Mouse (Mus musculus) MEL (cell line): Measurements from ENCODE around the gene Tomm34. TPM values are rescaled to one million over a fixed set of nuclear protein-coding genes. Genes with fewer than 3 reads are reported as not detected.

Experiments used
- DNase-seq: peaks from one replicate; pipeline ENCODE4 v3.0.0; 2011; ENCODE audit warnings: low read depth, low spot score
- H3K27ac ChIP-seq: 2 replicates; pipeline ENCODE4 v1.5.1; 2012; ENCODE audit warnings: low read depth, mild to moderate bottlenecking, control low read depth, low read length, moderate library complexity; ENCODE audit not compliant: control insufficient read depth
- H3K27me3 ChIP-seq, 2 experiments: fragments of 150-350 bp in 1 of 2; sonication (generic) in 1 of 2; 2 replicates each; pipeline ENCODE4 v1.6.1; 2012; ENCODE audit warnings: low read length in 2 of 2, mild to moderate bottlenecking in 2 of 2, improper control_type of control experiment in 1 of 2, moderate library complexity in 1 of 2; ENCODE audit not compliant: insufficient read depth in 2 of 2, control insufficient read depth in 1 of 2
- H3K36me3 ChIP-seq, 2 experiments: 2 replicates each; pipeline ENCODE4 v1.6.1; 2012 to 2014; ENCODE audit warnings: low read length in 2 of 2, improper control_type of control experiment in 1 of 2, inconsistent platforms in 1 of 2, mild to moderate bottlenecking in 1 of 2; ENCODE audit not compliant: insufficient read depth in 2 of 2, control insufficient read depth in 1 of 2
- H3K4me1 ChIP-seq, 2 experiments: fragments of 150-350 bp in 1 of 2; sonication (generic) in 1 of 2; 2 replicates each; pipeline ENCODE4 v1.6.1; 2012; ENCODE audit warnings: low read length in 2 of 2, improper control_type of control experiment in 1 of 2, mild to moderate bottlenecking in 1 of 2; ENCODE audit not compliant: insufficient read depth in 2 of 2, control insufficient read depth in 1 of 2
- H3K4me3 ChIP-seq, 2 experiments: fragments of 150-350 bp in 1 of 2; sonication (generic) in 1 of 2; 2 replicates each; pipeline ENCODE4 v1.5.1; 2012; ENCODE audit warnings: low read depth in 2 of 2, low read length in 2 of 2, mild to moderate bottlenecking in 2 of 2, moderate library complexity in 2 of 2, control low read depth in 1 of 2, improper control_type of control experiment in 1 of 2; ENCODE audit not compliant: control insufficient read depth in 1 of 2, insufficient read depth in 1 of 2
- H3K79me2 ChIP-seq: 2 replicates; pipeline ENCODE4 v1.6.1; 2012; ENCODE audit warnings: mild to moderate bottlenecking, low read length, moderate library complexity; ENCODE audit not compliant: control insufficient read depth, poor library complexity, insufficient read depth
- H3K9ac ChIP-seq: 2 replicates; pipeline ENCODE4 v1.6.1; 2012; ENCODE audit warnings: low read depth, mild to moderate bottlenecking, control low read depth, low read length, moderate library complexity; ENCODE audit not compliant: control insufficient read depth, poor library complexity, severe bottlenecking
- H3K9me3 ChIP-seq: fragments of 150-350 bp; sonication (generic); replicated peaks from 2 replicates; pipeline ENCODE4 v1.6.1; 2012; ENCODE audit warnings: mild to moderate bottlenecking, low read length, improper control_type of control experiment, moderate library complexity; ENCODE audit not compliant: insufficient read depth
- BHLHE40 ChIP-seq: IDR thresholded peaks from 2 replicates; pipeline ENCODE4 v1.6.1; 2012; ENCODE audit warnings: low read depth, mild to moderate bottlenecking, inconsistent platforms, low read length, improper control_type of control experiment, borderline replicate concordance
- CTCF ChIP-seq, 3 experiments: IDR thresholded peaks in 2 of 3; conservative IDR thresholded peaks in 1 of 3; 2 replicates each; pipeline ENCODE4 v1.5.1; 2011 to 2012; ENCODE audit warnings: low read length in 3 of 3, low read depth in 2 of 3, mild to moderate bottlenecking in 2 of 3, improper control_type of control experiment in 1 of 3, inconsistent platforms in 1 of 3, mixed read lengths in 1 of 3, moderate library complexity in 1 of 3; ENCODE audit not compliant: control insufficient read depth in 1 of 3, insufficient read depth in 1 of 3, poor library complexity in 1 of 3, severe bottlenecking in 1 of 3
- ELF1 ChIP-seq: IDR thresholded peaks from 2 replicates; pipeline ENCODE4 v1.6.1; 2014; ENCODE audit warnings: low read depth, mild to moderate bottlenecking, inconsistent platforms, low read length, improper control_type of control experiment, moderate library complexity
- ETS1 ChIP-seq: IDR thresholded peaks from 2 replicates; pipeline ENCODE4 v1.6.1; 2012; ENCODE audit warnings: low read depth, mild to moderate bottlenecking, inconsistent platforms, low read length, improper control_type of control experiment, moderate library complexity
- HCFC1 ChIP-seq: IDR thresholded peaks from 2 replicates; pipeline ENCODE4 v1.6.1; 2012; ENCODE audit warnings: low read depth, mild to moderate bottlenecking, inconsistent platforms, low read length, improper control_type of control experiment, moderate library complexity
- MAFK ChIP-seq: IDR thresholded peaks from 2 replicates; pipeline ENCODE4 v1.6.1; 2011; ENCODE audit warnings: low read depth, mild to moderate bottlenecking, low read length, improper control_type of control experiment, borderline replicate concordance
- MYC ChIP-seq: IDR thresholded peaks from 2 replicates; pipeline ENCODE4 v1.6.1; 2011; ENCODE audit warnings: low read depth, mild to moderate bottlenecking, low read length, improper control_type of control experiment, moderate library complexity
- POLR2AphosphoS2 ChIP-seq: IDR thresholded peaks from 2 replicates; pipeline ENCODE4 v1.6.1; 2011; ENCODE audit warnings: low read length, improper control_type of control experiment
- RAD21 ChIP-seq: IDR thresholded peaks from 2 replicates; pipeline ENCODE4 v1.6.1; 2011; ENCODE audit warnings: mild to moderate bottlenecking, low read depth, low read length, improper control_type of control experiment
- SIN3A ChIP-seq: IDR thresholded peaks from 2 replicates; pipeline ENCODE4 v1.6.1; 2012; ENCODE audit warnings: low read length, improper control_type of control experiment, inconsistent platforms
- SMC3 ChIP-seq: IDR thresholded peaks from 2 replicates; pipeline ENCODE4 v1.6.1; 2011; ENCODE audit warnings: low read depth, low read length, improper control_type of control experiment
- ZC3H11A ChIP-seq: IDR thresholded peaks from 2 replicates; pipeline ENCODE4 v1.6.1; 2012; ENCODE audit warnings: low read depth, mild to moderate bottlenecking, inconsistent platforms, low read length, improper control_type of control experiment
- polyA plus RNA-seq, 2 experiments: library from polyadenylated mRNA; stranded (reverse) in 1 of 2; unstranded in 1 of 2; fragments of >175 nt in 1 of 2; fragments of >200 nt in 1 of 2; gene quantifications; 2 replicates each; pipeline versions ENCODE4 v1.2.1 to v1.2.4; 2012; ENCODE audit warnings: low replicate concordance in 2 of 2, low read depth in 1 of 2; ENCODE audit not compliant: insufficient read length in 2 of 2, insufficient read depth in 1 of 2, missing spikeins in 1 of 2
- total RNA-seq: library from RNA; depleted of rRNA; stranded (reverse); fragments of 300-350 nt; gene quantifications from 2 replicates; pipeline ENCODE4 v1.2.3, GENCODE M21; 2012

The Tomm34 gene
- total and polyA plus RNA-seq, 3 experiments = 38.9 to 48.7 TPM; not detected in 1

GRCm38 (mm10) chr2:164103501-164103900 is 32.5 kb upstream of the Tomm34 start:
- H3K9me3 ChIP-seq = no peaks in the 10 kb centered on the region
- DNase-seq = peak; percentile 67
- H3K9ac ChIP-seq = no peak overlapping the region
- H3K4me1 ChIP-seq = no peaks in the 10 kb centered on the region
- TF ChIP-seq CTCF (IDR thresholded peaks at IDR 0.05 in 2 of 3, conservative IDR thresholded peaks at IDR 0.05 in 1 of 3; ENCODE audit: control insufficient read depth in 1 of 3, insufficient read depth in 1 of 3, low read depth in 2 of 3, low read length in 3 of 3, poor library complexity in 1 of 3, severe bottlenecking in 1 of 3) = peak; percentile 82 to 84 (median 83)
- TF ChIP-seq ELF1 = no peak
- peak; percentile 67 for TF ChIP-seq SMC3
- TF ChIP-seq BHLHE40 = 0 out of 2 replicates have a peak, but pooled peaks have one; percentile 8
- TF ChIP-seq MAFK = no peak
- TF ChIP-seq RAD21 = peak; percentile 75
- TF ChIP-seq ZC3H11A = peak; percentile 49
- TF ChIP-seq, all 39 proteins: peak for 5
- H3K27me3 ChIP-seq = no peaks in the 10 kb centered on the region
- H3K79me2 ChIP-seq = no peaks in the 10 kb centered on the region
- peaks cover 0 to 28% of the 10 kb centered on the region in 2 experiments; a peak in 2 of 4 replicates for H3K36me3 ChIP-seq
- no peak overlapping the region for H3K27ac ChIP-seq
- H3K4me3 ChIP-seq = no peak overlapping the region

- H3K9ac ChIP-seq = no peak overlapping the region
- H3K27me3 ChIP-seq = no peaks in the 10 kb centered on the region
- no peaks in the 10 kb centered on the region for H3K79me2 ChIP-seq
- no peak for TF ChIP-seq POLR2AphosphoS2
- no peak for TF ChIP-seq ETS1
- no peaks in the 10 kb centered on the region for H3K4me1 ChIP-seq
- no peak for DNase-seq
- H3K4me3 ChIP-seq = no peak overlapping the region
- no peak overlapping the region for H3K27ac ChIP-seq
- H3K36me3 ChIP-seq = peaks cover 0 to 28% of the 10 kb centered on the region in 2 experiments; a peak in 2 of 4 replicates
- H3K9me3 ChIP-seq = no peaks in the 10 kb centered on the region
These were observed 31.4 kb upstream of the Tomm34 start for GRCm38 (mm10) chr2:164102366-164102765.

GRCm38 (mm10) chr2:164101936-164102335 is 31.0 kb upstream of the Tomm34 start:
- H3K36me3 ChIP-seq = peaks cover 0 to 30% of the 10 kb centered on the region in 2 experiments; a peak in 2 of 4 replicates
- no peaks in the 10 kb centered on the region for H3K9me3 ChIP-seq
- no peak overlapping the region for H3K27ac ChIP-seq
- TF ChIP-seq HCFC1 (no peak), SIN3A (no peak), MYC (no peak), ETS1 (no peak)
- no peak for DNase-seq
- H3K4me1 ChIP-seq = no peaks in the 10 kb centered on the region
- no peaks in the 10 kb centered on the region for H3K27me3 ChIP-seq
- H3K79me2 ChIP-seq = no peaks in the 10 kb centered on the region
- H3K4me3 ChIP-seq = no peak overlapping the region
- no peak overlapping the region for H3K9ac ChIP-seq
